Mouse (Mus musculus) lung, postnatal 14 days (tissue): ENCODE results near the gene Olfr1361.

Source experiments
- DNase-seq: peaks from one replicate; pipeline ENCODE4 v3.0.0; 2021

Gene Olfr1361

DNA sequence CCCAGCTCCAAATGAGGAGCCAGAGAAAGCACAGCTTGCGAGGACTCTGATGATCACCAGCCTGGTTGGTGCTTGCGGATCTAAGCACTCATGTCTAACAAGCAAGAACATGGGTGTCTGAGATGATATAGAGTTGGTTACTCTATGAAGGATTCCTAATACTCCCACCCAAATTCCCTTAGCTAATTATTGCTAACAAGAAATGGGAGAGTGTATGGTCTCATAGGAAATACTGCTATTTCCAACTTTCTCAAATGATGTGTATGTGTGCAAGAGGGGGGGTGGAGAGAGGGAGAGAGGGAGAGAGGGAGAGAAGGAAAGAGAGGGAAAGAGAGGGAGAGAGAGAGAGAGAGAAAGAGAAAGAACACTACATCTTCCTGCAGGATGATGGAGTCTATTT lies at the start of gene Olfr1361:
Gene Olfr1361, minus strand, starts transcription at position 101 of the 400 bp plus-strand sequence.
- no peak for DNase-seq

DNA sequence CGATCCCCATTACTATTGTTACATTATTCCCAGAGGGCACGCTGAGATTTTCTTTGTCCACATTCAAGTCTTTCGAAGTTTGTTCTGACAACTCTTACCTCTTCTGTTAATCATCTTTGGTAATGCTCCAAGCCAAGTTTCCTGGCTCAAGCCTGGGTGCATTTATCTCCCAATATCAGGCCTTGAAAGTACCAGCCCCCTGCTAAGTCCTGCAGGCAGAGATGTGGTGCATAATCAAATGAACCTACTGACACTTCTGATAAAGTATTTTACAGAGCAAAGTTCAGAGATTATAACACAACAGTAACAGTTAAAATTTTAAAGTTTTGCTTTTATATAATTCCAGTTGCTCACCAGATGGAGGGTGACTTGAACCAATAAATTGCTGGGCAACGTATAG lies 48.5 kb upstream of the Olfr1361 start:
- DNase-seq, result no peak

DNA sequence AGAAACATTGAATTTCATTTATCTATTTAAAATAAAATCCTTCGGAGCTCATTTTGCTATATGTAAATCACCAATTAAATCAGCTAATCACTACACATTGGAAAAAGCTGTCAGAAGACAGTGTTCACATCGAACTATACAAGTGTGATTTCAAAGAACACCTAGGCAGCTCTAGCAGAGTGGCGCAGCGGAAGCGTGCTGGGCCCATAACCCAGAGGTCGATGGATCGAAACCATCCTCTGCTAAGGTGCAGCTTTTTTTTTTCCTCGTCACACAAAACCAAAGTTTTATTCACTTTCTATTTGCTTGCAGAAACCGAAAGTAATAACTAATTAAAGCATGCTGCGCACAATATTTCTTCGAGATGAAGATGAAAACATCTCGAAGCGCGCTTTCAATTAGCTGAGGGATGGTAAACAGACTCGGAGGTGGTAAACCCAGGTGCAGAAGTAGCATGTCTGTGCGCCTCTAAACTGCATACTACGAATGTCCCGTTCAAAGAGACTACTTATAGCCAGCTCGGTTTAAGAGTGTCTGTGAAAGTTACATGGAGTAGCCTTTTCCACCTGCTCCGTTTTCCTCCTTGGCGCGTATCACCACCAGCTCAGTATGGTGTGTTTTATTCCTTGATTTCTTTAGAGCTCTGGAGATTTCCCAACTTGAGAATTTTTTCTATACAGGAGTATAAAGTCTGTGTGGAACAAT lies 47.8 kb upstream of the Olfr1361 start:
- DNase-seq, result peak; percentile 83

DNA sequence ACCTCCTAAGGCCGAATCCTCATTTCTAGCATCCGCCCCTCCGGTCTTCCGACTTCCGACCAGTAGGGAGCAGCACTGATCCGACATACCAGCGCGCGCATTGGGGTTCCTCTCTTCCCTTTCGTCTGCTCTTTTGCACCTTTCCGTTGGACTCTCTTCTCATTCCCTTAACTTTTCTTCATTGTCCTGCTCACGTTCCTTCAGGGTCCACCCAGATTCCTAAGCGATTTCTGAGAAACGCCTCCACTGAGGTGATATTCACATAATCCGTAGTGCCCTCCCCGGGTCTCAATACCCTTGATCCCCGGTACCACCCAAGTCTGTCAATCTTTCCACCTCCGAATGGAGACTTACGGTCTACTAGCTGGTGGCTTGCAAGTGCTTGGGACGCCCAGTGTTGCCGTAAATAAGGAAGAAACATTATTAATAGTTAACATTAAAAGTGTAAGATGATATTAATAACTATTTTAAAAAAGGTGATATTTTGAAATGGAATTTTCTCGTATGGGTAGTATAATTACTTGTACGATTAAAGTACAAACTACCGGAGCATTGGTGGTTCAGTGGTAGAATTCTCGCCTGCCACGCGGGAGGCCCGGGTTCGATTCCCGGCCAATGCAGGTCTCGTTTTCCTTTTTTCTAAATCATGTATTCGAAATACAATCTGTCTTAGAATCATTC lies 47.0 kb upstream of the Olfr1361 start:
- peak; percentile 93 for DNase-seq

DNA sequence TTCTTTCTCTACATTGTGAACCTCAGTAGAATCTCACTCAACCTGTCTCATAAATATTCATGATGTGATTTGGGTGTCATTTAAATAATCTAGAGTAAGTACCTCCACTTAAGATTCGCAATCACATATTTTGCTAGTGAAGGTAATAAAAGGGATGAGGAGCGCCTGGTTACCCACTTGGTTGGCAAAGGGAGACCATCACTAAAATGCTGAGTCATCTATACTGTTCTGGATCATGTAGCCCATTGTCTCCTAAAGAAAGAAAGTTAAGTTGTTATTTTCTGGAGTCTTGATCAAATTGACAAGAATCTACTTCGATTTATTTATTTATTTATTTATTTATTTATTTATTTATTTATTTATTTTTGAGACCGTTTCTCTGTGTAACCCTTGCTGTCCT lies 43.5 kb upstream of the Olfr1361 start:
- DNase-seq, result no peak

DNA sequence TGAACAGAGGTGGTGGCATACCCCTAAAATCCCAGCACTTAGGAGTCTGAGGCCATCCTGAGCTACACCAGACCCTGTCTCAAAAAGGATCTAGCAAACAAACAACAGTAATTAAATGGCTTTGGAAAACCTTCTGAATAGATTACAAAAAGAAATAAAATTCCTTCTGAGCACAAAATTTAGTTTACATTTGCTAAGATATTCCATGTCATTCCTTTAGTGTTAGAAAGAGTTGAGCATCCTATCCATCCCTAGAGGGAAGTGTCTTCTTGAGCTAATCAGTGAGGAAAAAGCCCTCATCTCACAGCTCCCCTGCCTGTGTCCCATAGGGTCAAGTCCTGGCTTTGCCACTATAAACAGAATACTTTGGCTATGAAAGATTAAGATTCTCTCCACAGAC lies 34.6 kb upstream of the Olfr1361 start, which contains the start of gene Olfr1359:
Gene Olfr1359, plus strand, starts transcription at position 301 of the 400 bp plus-strand sequence.
- no peak for DNase-seq

DNA sequence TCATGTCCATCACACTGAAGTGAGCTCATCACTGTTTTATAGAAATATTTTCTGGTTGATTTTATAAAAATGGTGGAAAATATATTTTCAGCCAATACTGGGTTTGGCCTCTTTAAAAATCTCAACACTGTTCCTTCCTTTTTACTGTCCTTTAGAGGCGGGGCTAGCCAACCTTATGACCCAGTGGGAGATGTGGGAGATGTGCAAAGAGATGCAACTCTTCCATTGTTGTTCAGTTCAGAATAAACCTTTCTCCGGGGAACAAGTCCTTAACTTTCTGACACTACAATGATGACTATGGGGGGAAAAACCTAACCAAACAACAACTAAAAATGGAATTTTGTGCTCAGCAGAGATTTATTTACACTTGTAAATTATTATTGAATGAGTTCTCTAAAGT lies 14.1 kb upstream of the Olfr1361 start, which contains the start of gene Olfr1360:
Gene Olfr1360, minus strand, starts transcription at position 101 of the 400 bp plus-strand sequence.
- no peak for DNase-seq

DNA sequence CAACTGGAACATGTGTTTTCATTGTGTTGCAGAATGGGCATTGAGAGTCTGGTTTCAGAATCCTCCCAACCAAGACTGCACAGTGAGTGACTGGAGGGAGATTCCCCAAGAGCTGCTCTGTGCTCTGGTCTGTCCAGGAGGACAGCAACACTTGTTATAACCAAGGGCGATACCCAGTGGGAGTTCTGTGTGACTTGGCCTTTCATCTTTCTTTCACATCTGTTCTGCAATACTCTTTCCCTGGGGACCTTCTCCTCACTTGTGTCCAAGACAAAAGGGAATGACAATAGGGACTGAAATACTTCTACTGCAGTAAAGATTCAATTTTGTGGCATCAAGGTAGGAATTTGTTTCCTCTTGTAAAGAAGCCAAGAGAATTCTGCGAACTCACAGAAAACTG lies 20.8 kb downstream of the Olfr1361 start, which contains the start of gene Olfr11:
Gene Olfr11, minus strand, starts transcription at position 101 of the 400 bp plus-strand sequence.
- DNase-seq, result no peak

DNA sequence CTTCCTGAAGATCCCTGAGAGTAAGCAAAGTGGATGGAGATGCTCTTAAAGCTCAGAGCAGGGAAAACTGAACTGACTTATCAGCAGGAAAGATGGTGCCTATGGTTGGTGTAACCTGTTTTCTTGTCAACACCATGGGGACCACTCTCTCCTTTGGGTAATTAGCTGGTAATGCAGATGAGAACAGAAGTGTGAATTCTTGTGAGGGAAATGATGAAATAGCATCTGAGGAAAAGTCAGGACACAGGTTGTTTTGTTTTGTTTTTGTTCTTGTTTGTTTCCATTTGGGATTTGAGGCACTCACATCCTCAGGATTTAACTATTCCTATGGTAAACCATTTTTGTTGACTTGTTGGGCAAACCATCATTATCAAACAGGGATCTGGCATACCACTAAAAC lies 49.3 kb downstream of the Olfr1361 start, which contains the start of gene Olfr1362:
Gene Olfr1362, minus strand, starts transcription at position 101 of the 400 bp plus-strand sequence.
- DNase-seq, result no peak
